Mouse (Mus musculus) heart, postnatal 0 days (tissue): ENCODE measurements at regions not wholly inside any gene's neighbourhood (a gene's known extent, or its start where the extent isn't known, plus 50 kb on each side); places are given as distances from the start of the nearest gene placed in this dataset.

ENCODE experiments used
- ATAC-seq: fragments of 200-750 bp; cut with Nextera tagmentation; 2 replicates; pipeline ENCODE4 v1.8.0; 2017; ENCODE audit warnings: low read depth, moderate number of reproducible peaks, moderate library complexity; ENCODE audit not compliant: insufficient read depth
- DNase-seq: peaks from one replicate; pipeline ENCODE4 v3.0.0-alpha.2; 2016; ENCODE audit warnings: low spot score
- H3K27ac ChIP-seq: fragments of 300-500 bp; sonication (generic); 2 replicates; pipeline ENCODE4 v1.5.1; 2014; ENCODE audit warnings: low read depth, mild to moderate bottlenecking
- H3K27me3 ChIP-seq: fragments of 300-500 bp; sonication (generic); 2 replicates; pipeline ENCODE4 v1.6.1; 2014; ENCODE audit warnings: low read length, mixed read lengths; ENCODE audit not compliant: control insufficient read depth, insufficient read depth
- H3K36me3 ChIP-seq: fragments of 300-500 bp; sonication (generic); replicated peaks from 2 replicates; pipeline ENCODE4 v1.6.1; 2014; ENCODE audit warnings: low read length, mixed read lengths; ENCODE audit not compliant: control insufficient read depth, insufficient read depth
- H3K4me1 ChIP-seq: fragments of 300-500 bp; sonication (generic); 2 replicates; pipeline ENCODE4 v1.6.1; 2014; ENCODE audit warnings: antibody characterized with exemption; ENCODE audit not compliant: control insufficient read depth, insufficient read depth
- H3K4me2 ChIP-seq: fragments of 300-500 bp; sonication (generic); 2 replicates; pipeline ENCODE4 v1.6.1; 2014; ENCODE audit warnings: low read depth, mild to moderate bottlenecking, low read length, moderate library complexity
- H3K4me3 ChIP-seq: fragments of 300-500 bp; sonication (generic); 2 replicates; pipeline ENCODE4 v1.5.1; 2014; ENCODE audit warnings: low read depth, low read length
- H3K9ac ChIP-seq: fragments of 300-500 bp; sonication (generic); replicated peaks from 2 replicates; pipeline ENCODE4 v1.6.1; 2014; ENCODE audit warnings: low read depth, low read length, mixed read lengths
- H3K9me3 ChIP-seq: fragments of 300-500 bp; sonication (generic); replicated peaks from 2 replicates; pipeline ENCODE4 v1.6.1; 2016; ENCODE audit warnings: low read length; ENCODE audit not compliant: control insufficient read depth
- CTCF ChIP-seq: IDR thresholded peaks from 2 replicates; pipeline ENCODE4 v1.5.1; 2016; ENCODE audit warnings: antibody characterized with exemption, control low read depth, low read depth
- EP300 ChIP-seq: IDR thresholded peaks from 2 replicates; pipeline ENCODE4 v1.6.1; 2016; ENCODE audit warnings: antibody characterized with exemption, low read depth
- WGBS: fragments of 180-500 bp; shearing (Covaris S2); extraction: QIAGEN DNeasy Blood & Tissue Kit; methylation state at CpG from one replicate; pipeline ENCODE4 v1.1.7; 2014; 5-methylcytosine and 5-hydroxymethylcytosine counted together

- WGBS, result 27% methylated on average over 12 of the region's 12 CpGs
- H3K36me3 ChIP-seq, result no peaks in the 10 kb centered on the region
- ATAC-seq, result no peak
- no peaks in the 10 kb centered on the region for H3K27me3 ChIP-seq
- H3K27ac ChIP-seq, result no peak overlapping the region
- no peaks in the 10 kb centered on the region for H3K9me3 ChIP-seq
- peaks cover 4% of the 10 kb centered on the region; the same call in 1 of the 2 replicates for H3K4me1 ChIP-seq
- H3K4me3 ChIP-seq, result no peak overlapping the region
- DNase-seq, result no peak
- H3K4me2 ChIP-seq, result peak overlapping the region; percentile 9
- no peak overlapping the region for H3K9ac ChIP-seq
- no peak for TF ChIP-seq EP300
- TF ChIP-seq CTCF, result no peak
Measured at GRCm38 (mm10) chr4:54331588-54332211, 505.9 kb downstream of the Tmem38b start.

GRCm38 (mm10) chr4:54332261-54332660 is 506.4 kb downstream of the Tmem38b start:
- DNase-seq (no peak), ATAC-seq (no peak)
- Histone ChIP-seq H3K4me3 (no peak overlapping the region), H3K27me3 (no peaks in the 10 kb centered on the region), H3K27ac (no peak overlapping the region), H3K36me3 (no peaks in the 10 kb centered on the region), H3K4me1 (peaks cover 4% of the 10 kb centered on the region; the same call in 1 of the 2 replicates), H3K9me3 (no peaks in the 10 kb centered on the region), H3K4me2 (no peak overlapping the region), H3K9ac (no peak overlapping the region)
- WGBS, result 89% methylated on average over 7 of the region's 7 CpGs
- TF ChIP-seq CTCF (no peak), EP300 (no peak)

- Histone ChIP-seq H3K9me3 (no peaks in the 10 kb centered on the region), H3K9ac (no peak overlapping the region), H3K4me2 (no peak overlapping the region), H3K27me3 (no peaks in the 10 kb centered on the region), H3K4me1 (no peaks in the 10 kb centered on the region), H3K27ac (no peak overlapping the region), H3K36me3 (no peaks in the 10 kb centered on the region), H3K4me3 (no peak overlapping the region)
- peak; percentile 36 for DNase-seq
- no peak; the same call in 1 of the 2 replicates for ATAC-seq
- 15% methylated on average over 1 of the region's 1 CpGs for WGBS
- TF ChIP-seq EP300, result no peak
- TF ChIP-seq CTCF, result no peak
Measured at GRCm38 (mm10) chr4:54338556-54338955, 512.7 kb downstream of the Tmem38b start.

- no peak for ATAC-seq
- 77% methylated on average over 1 of the region's 1 CpGs for WGBS
- H3K4me3 ChIP-seq, result no peak overlapping the region
- H3K27ac ChIP-seq, result no peak overlapping the region
- no peak for DNase-seq
- H3K27me3 ChIP-seq, result 0 out of 2 replicates have a peak, but pooled peaks cover 2% of the 10 kb centered on the region
- H3K36me3 ChIP-seq, result no peaks in the 10 kb centered on the region
- TF ChIP-seq EP300 (no peak), CTCF (no peak)
- H3K4me2 ChIP-seq, result no peak overlapping the region
- H3K4me1 ChIP-seq, result no peaks in the 10 kb centered on the region
- H3K9me3 ChIP-seq, result no peaks in the 10 kb centered on the region
- no peak overlapping the region for H3K9ac ChIP-seq
Measured at GRCm38 (mm10) chr4:54340106-54340505, 514.3 kb downstream of the Tmem38b start.

GRCm38 (mm10) chr4:54353657-54354390 is 528.0 kb downstream of the Tmem38b start:
- no peak for TF ChIP-seq EP300
- no peak for TF ChIP-seq CTCF
- 79% methylated on average over 8 of the region's 8 CpGs for WGBS
- no peaks in the 10 kb centered on the region for H3K9me3 ChIP-seq
- no peaks in the 10 kb centered on the region for H3K4me1 ChIP-seq
- H3K27me3 ChIP-seq, result no peaks in the 10 kb centered on the region
- H3K4me2 ChIP-seq, result no peak overlapping the region
- no peaks in the 10 kb centered on the region for H3K36me3 ChIP-seq
- DNase-seq (no peak), ATAC-seq (no peak)
- H3K27ac ChIP-seq, result no peak overlapping the region
- H3K9ac ChIP-seq, result no peak overlapping the region
- H3K4me3 ChIP-seq, result no peak overlapping the region

- 74% methylated on average over 4 of the region's 4 CpGs for WGBS
- Histone ChIP-seq H3K4me2 (no peak overlapping the region), H3K4me1 (no peaks in the 10 kb centered on the region), H3K9ac (no peak overlapping the region), H3K27me3 (no peaks in the 10 kb centered on the region), H3K4me3 (no peak overlapping the region), H3K27ac (no peak overlapping the region), H3K9me3 (no peaks in the 10 kb centered on the region), H3K36me3 (no peaks in the 10 kb centered on the region)
- ATAC-seq, result no peak
- TF ChIP-seq EP300 (no peak), CTCF (no peak)
- DNase-seq, result no peak
Measured at GRCm38 (mm10) chr4:54354391-54354726, 528.5 kb downstream of the Tmem38b start.
